Mouse (Mus musculus): Measurements from ENCODE around the gene B3galt1. TPM values are rescaled to one million over a fixed set of nuclear protein-coding genes. Genes with fewer than 3 reads are reported as not detected.

The B3galt1 gene
- polyA plus RNA-seq, 1 experiment = 0.56 TPM

DNA sequence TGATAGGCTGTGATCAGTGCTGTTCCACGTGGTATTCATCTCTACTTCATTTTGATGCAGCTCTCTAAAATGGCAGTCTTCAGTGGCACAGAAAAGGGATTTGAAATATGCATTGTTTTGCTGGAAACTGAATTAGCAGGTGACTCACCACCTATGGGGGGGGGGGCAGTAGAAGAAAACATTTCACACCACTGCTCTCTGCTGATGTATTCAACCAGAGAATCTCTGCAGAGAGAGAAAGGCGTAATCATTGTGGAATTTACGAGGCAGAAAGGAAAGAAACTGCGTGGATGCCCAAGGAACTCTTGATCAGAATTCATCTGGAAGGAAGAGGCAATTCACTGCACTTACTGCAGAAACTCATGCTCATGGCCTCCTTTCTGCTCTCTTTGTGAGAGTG lies 445.7 kb downstream of the B3galt1 start:
- no peak for TF ChIP-seq MAX (IDR thresholded peaks at IDR 0.05; ENCODE audit: low read depth)
- TF ChIP-seq TCF3 (IDR thresholded peaks at IDR 0.05; ENCODE audit: insufficient read length, low read depth) = no peak
- TF ChIP-seq REST (IDR thresholded peaks at IDR 0.05; ENCODE audit: insufficient read depth, insufficient read length) = no peak
- no peak for TF ChIP-seq POLR2A (IDR thresholded peaks at IDR 0.05; ENCODE audit: insufficient read length, low read depth)
- TF ChIP-seq POLR2AphosphoS2 (IDR thresholded peaks at IDR 0.05; ENCODE audit: insufficient read length, low read depth) = no peak
- TF ChIP-seq SRF (IDR thresholded peaks at IDR 0.05; ENCODE audit: control insufficient read depth, insufficient read length, low read depth) = no peak
- TF ChIP-seq MYOG (IDR thresholded peaks at IDR 0.05; ENCODE audit: control insufficient read depth in 1 of 3, insufficient read depth in 1 of 3, insufficient read length in 2 of 3, low read depth in 2 of 3) = no peak
- no peak for TF ChIP-seq E2F4 (IDR thresholded peaks at IDR 0.05; ENCODE audit: insufficient read depth)
- no peak for TF ChIP-seq MYOD1 (IDR thresholded peaks at IDR 0.05; ENCODE audit: control insufficient read depth in 1 of 3, insufficient read length in 2 of 3, low read depth in 2 of 3)
- TF ChIP-seq USF1 (IDR thresholded peaks at IDR 0.05; ENCODE audit: low read depth) = no peak
- no peak for TF ChIP-seq CEBPB (IDR thresholded peaks at IDR 0.05; ENCODE audit: insufficient read depth, poor library complexity, severe bottlenecking)
- no peak for TF ChIP-seq TCF12 (IDR thresholded peaks at IDR 0.05; ENCODE audit: insufficient read depth, poor library complexity, severe bottlenecking)
- Histone ChIP-seq H3K27me3 (ENCODE audit: control insufficient read depth, insufficient read depth, insufficient read length) (no peaks in the 10 kb centered on the region), H3K36me3 (ENCODE audit: control insufficient read depth, insufficient read depth) (no peaks in the 10 kb centered on the region), H3K4me2 (ENCODE audit: low read depth) (no peak overlapping the region), H3K4me3 (no peak overlapping the region), H3K79me2 (ENCODE audit: control insufficient read depth, insufficient read depth) (no peaks in the 10 kb centered on the region), H3ac (ENCODE audit: control insufficient read depth, insufficient read length) (no peak overlapping the region)

DNA sequence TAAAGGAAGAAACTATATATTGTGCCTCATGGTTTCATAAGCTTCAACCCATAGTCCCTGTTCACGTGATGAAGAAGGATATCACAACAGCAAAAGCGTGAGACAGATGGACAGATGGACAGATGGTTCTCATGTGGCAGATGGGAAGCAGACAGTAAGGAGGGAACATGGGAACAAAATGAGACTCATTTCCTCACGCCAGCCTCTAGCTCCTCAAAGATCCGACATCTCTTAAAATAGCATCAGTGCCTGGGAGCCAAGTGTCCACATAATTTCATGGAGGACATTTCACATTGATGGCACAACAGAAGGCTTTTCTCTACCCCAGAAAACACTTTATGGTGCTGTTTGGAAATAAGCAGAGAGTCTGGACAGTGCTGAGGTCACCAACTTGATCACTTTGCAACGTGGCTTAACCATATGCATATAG lies 454.6 kb downstream of the B3galt1 start:
- no peak overlapping the region for H3K4me3 ChIP-seq
- TF ChIP-seq TCF12 (IDR thresholded peaks at IDR 0.05; ENCODE audit: insufficient read depth, poor library complexity, severe bottlenecking) (no peak), CEBPB (IDR thresholded peaks at IDR 0.05; ENCODE audit: insufficient read depth, poor library complexity, severe bottlenecking) (no peak), MAX (IDR thresholded peaks at IDR 0.05; ENCODE audit: low read depth) (no peak), REST (IDR thresholded peaks at IDR 0.05; ENCODE audit: insufficient read depth, insufficient read length) (no peak), TCF3 (IDR thresholded peaks at IDR 0.05; ENCODE audit: insufficient read length, low read depth) (no peak), MYOD1 (IDR thresholded peaks at IDR 0.05; ENCODE audit: control insufficient read depth in 1 of 3, insufficient read length in 2 of 3, low read depth in 2 of 3) (no peak), E2F4 (IDR thresholded peaks at IDR 0.05; ENCODE audit: insufficient read depth) (no peak), USF1 (IDR thresholded peaks at IDR 0.05; ENCODE audit: low read depth) (no peak), POLR2AphosphoS2 (IDR thresholded peaks at IDR 0.05; ENCODE audit: insufficient read length, low read depth) (no peak), SRF (IDR thresholded peaks at IDR 0.05; ENCODE audit: control insufficient read depth, insufficient read length, low read depth) (no peak), MYOG (IDR thresholded peaks at IDR 0.05; ENCODE audit: control insufficient read depth in 1 of 3, insufficient read depth in 1 of 3, insufficient read length in 2 of 3, low read depth in 2 of 3) (no peak), POLR2A (IDR thresholded peaks at IDR 0.05; ENCODE audit: insufficient read length, low read depth) (no peak)
- no peaks in the 10 kb centered on the region for H3K36me3 ChIP-seq (ENCODE audit: control insufficient read depth, insufficient read depth)
- no peaks in the 10 kb centered on the region for H3K79me2 ChIP-seq (ENCODE audit: control insufficient read depth, insufficient read depth)
- no peaks in the 10 kb centered on the region for H3K27me3 ChIP-seq (ENCODE audit: control insufficient read depth, insufficient read depth, insufficient read length)
- H3K4me2 ChIP-seq (ENCODE audit: low read depth) = no peak overlapping the region
- H3ac ChIP-seq (ENCODE audit: control insufficient read depth, insufficient read length) = no peak overlapping the region

DNA sequence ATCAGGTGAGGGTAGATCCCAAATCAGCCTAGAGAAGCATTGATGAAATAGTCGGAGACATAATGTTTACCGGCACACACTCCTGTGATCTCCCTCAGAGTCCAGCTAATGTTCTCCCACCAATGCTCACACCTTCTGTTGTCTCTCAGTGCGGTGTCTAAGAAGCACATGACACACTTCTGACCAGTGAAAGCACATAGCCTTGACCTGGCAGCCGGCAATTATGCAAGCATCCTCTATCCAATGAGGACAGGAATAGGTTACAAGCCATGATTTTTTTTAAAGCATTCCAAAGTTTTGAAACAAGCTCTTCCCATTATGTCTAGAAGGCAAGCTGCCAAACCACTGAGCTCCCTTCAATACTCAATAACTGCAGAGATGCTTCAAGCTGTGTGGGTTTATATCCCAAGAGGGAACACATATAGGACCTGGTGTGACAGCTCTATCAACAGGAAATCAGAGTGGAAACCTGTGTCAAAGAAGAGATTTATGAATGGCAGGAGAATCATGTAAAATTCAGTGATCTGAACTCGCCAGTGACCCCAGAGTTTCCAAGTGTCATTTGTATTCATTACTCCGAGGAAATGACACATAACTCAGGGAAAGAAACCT lies 456.0 kb downstream of the B3galt1 start:
- H3K36me3 ChIP-seq (ENCODE audit: control insufficient read depth, insufficient read depth) = no peaks in the 10 kb centered on the region
- TF ChIP-seq POLR2A (IDR thresholded peaks at IDR 0.05; ENCODE audit: insufficient read length, low read depth) (no peak), REST (IDR thresholded peaks at IDR 0.05; ENCODE audit: insufficient read depth, insufficient read length) (no peak), USF1 (IDR thresholded peaks at IDR 0.05; ENCODE audit: low read depth) (no peak), E2F4 (IDR thresholded peaks at IDR 0.05; ENCODE audit: insufficient read depth) (no peak), TCF3 (IDR thresholded peaks at IDR 0.05; ENCODE audit: insufficient read length, low read depth) (no peak), MYOG (IDR thresholded peaks at IDR 0.05; ENCODE audit: control insufficient read depth in 1 of 3, insufficient read depth in 1 of 3, insufficient read length in 2 of 3, low read depth in 2 of 3) (no peak), MYOD1 (IDR thresholded peaks at IDR 0.05; ENCODE audit: control insufficient read depth in 1 of 3, insufficient read length in 2 of 3, low read depth in 2 of 3) (no peak), MAX (IDR thresholded peaks at IDR 0.05; ENCODE audit: low read depth) (no peak), SRF (IDR thresholded peaks at IDR 0.05; ENCODE audit: control insufficient read depth, insufficient read length, low read depth) (no peak), CEBPB (IDR thresholded peaks at IDR 0.05; ENCODE audit: insufficient read depth, poor library complexity, severe bottlenecking) (no peak)

DNA sequence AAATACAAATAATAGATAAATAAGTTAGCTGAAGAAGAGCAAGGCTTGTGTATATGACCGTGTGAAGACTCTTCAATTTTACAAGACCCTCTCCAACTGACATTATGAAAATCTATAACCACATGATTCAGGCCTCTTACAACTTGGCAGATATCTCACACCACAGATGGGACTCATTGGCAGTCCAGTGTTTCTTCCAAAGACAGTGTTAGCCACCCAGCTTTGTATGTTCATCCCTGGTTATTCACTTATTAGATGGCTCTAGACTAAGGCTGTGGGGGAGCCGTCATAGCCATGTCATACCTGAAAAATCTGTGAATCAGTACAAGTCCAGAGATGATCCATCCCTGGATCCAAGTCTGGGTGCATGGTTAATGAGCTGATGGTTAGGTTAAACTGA lies 463.1 kb downstream of the B3galt1 start:
- Histone ChIP-seq H3K79me2 (ENCODE audit: control insufficient read depth, insufficient read depth) (no peaks in the 10 kb centered on the region), H3K4me3 (no peak overlapping the region), H3K36me3 (ENCODE audit: control insufficient read depth, insufficient read depth) (no peaks in the 10 kb centered on the region), H3K4me2 (ENCODE audit: low read depth) (no peak overlapping the region), H3ac (ENCODE audit: control insufficient read depth, insufficient read length) (no peak overlapping the region), H3K27me3 (ENCODE audit: control insufficient read depth, insufficient read depth, insufficient read length) (no peaks in the 10 kb centered on the region)
- TF ChIP-seq SRF (IDR thresholded peaks at IDR 0.05; ENCODE audit: control insufficient read depth, insufficient read length, low read depth) (no peak), POLR2A (IDR thresholded peaks at IDR 0.05; ENCODE audit: insufficient read length, low read depth) (no peak), E2F4 (IDR thresholded peaks at IDR 0.05; ENCODE audit: insufficient read depth) (no peak)

More for the DNA sequence above, 456.0 kb downstream of the B3galt1 start:
- Histone ChIP-seq H3K27me3 (ENCODE audit: control insufficient read depth, insufficient read depth, insufficient read length) (no peaks in the 10 kb centered on the region), H3K4me3 (no peak overlapping the region), H3K79me2 (ENCODE audit: control insufficient read depth, insufficient read depth) (no peaks in the 10 kb centered on the region), H3K4me2 (ENCODE audit: low read depth) (no peak overlapping the region), H3ac (ENCODE audit: control insufficient read depth, insufficient read length) (no peak overlapping the region)

DNA sequence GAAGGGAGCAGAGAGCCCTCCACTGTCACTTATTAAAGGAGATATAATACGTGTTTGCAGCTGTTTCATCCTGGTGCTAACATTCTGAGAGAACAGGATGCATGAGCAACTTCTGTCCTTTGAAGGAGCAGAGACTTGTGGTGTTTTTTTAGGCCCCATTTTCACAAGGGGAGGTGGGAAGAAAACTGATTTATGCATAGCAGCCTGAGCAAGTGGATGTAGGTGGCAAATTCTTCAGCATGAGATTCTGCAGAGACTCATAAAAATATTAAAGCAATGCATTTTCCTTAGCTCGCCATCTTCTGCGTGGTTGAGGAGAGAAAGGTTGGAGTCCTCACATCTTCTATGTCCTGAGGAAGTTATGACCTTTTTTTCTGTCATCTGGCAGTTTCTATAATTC lies 469.0 kb downstream of the B3galt1 start:
- H3K79me2 ChIP-seq (ENCODE audit: control insufficient read depth, insufficient read depth) = no peaks in the 10 kb centered on the region
- H3K4me3 ChIP-seq = no peak overlapping the region
- no peak overlapping the region for H3K4me2 ChIP-seq (ENCODE audit: low read depth)
- no peaks in the 10 kb centered on the region for H3K36me3 ChIP-seq (ENCODE audit: control insufficient read depth, insufficient read depth)
- TF ChIP-seq MYOG (IDR thresholded peaks at IDR 0.05; ENCODE audit: control insufficient read depth in 1 of 3, insufficient read depth in 1 of 3, insufficient read length in 2 of 3, low read depth in 2 of 3) (no peak), REST (IDR thresholded peaks at IDR 0.05; ENCODE audit: insufficient read depth, insufficient read length) (no peak), MAX (IDR thresholded peaks at IDR 0.05; ENCODE audit: low read depth) (no peak), E2F4 (IDR thresholded peaks at IDR 0.05; ENCODE audit: insufficient read depth) (no peak), MYOD1 (IDR thresholded peaks at IDR 0.05; ENCODE audit: control insufficient read depth in 1 of 3, insufficient read length in 2 of 3, low read depth in 2 of 3) (no peak), TCF12 (IDR thresholded peaks at IDR 0.05; ENCODE audit: insufficient read depth, poor library complexity, severe bottlenecking) (no peak), CEBPB (IDR thresholded peaks at IDR 0.05; ENCODE audit: insufficient read depth, poor library complexity, severe bottlenecking) (no peak), POLR2AphosphoS2 (IDR thresholded peaks at IDR 0.05; ENCODE audit: insufficient read length, low read depth) (no peak), USF1 (IDR thresholded peaks at IDR 0.05; ENCODE audit: low read depth) (no peak), SRF (IDR thresholded peaks at IDR 0.05; ENCODE audit: control insufficient read depth, insufficient read length, low read depth) (no peak), POLR2A (IDR thresholded peaks at IDR 0.05; ENCODE audit: insufficient read length, low read depth) (no peak), TCF3 (IDR thresholded peaks at IDR 0.05; ENCODE audit: insufficient read length, low read depth) (no peak)
- no peak overlapping the region for H3ac ChIP-seq (ENCODE audit: control insufficient read depth, insufficient read length)
- H3K27me3 ChIP-seq (ENCODE audit: control insufficient read depth, insufficient read depth, insufficient read length) = no peaks in the 10 kb centered on the region
